Mouse (Mus musculus) G1E (cell line): ENCODE data around the gene Prm2.

ENCODE experiments used
- CTCF ChIP-seq: IDR thresholded peaks from 2 replicates; pipeline ENCODE4 v1.5.1; 2012; ENCODE audit warnings: low read depth, low read length, inconsistent platforms, mixed read lengths
- GATA1 ChIP-seq: IDR thresholded peaks from 2 replicates; pipeline ENCODE4 v1.6.1; 2012; ENCODE audit warnings: borderline replicate concordance, low read length, inconsistent platforms, mixed read lengths
- GATA2 ChIP-seq: IDR thresholded peaks from 2 replicates; pipeline ENCODE4 v1.6.1; 2012; ENCODE audit warnings: low read depth, low read length, inconsistent platforms, borderline replicate concordance

DNA sequence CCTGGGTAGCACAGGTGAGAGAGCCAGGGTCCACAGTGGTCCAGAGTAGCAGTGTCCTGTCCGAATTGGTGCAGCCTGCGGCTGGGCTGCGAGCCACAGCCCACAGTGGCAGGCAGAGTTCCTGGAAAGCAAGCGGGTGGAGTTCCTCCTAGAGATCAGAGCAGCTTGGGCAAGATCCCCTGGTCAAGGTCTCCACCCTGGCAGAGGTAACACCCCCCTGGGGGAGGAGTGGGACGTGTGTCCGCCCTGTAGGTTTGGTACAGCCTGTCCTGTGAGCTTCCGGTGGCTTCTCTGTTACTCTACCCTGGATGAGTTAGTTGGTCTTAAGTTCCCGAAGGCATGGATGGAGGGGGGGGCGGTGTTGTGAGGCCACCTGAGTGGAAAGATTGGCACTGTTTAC lies 27.1 kb downstream of the Prm2 start:
- TF ChIP-seq CTCF (no peak), GATA1 (no peak), GATA2 (no peak)
